Mouse (Mus musculus) granulocyte monocyte progenitor cell, adult 5-6 weeks (primary cell): Measurements from ENCODE around the gene Rasal1. TPM values are rescaled to one million over a fixed set of nuclear protein-coding genes. Genes with fewer than 3 reads are reported as not detected.

Experiments used
- ATAC-seq: replicated peaks from 2 replicates; pipeline ENCODE4 v1.8.0; 2016; ENCODE audit warnings: mild to moderate bottlenecking, moderate TSS enrichment, inconsistent platforms; ENCODE audit not compliant: poor library complexity, severe bottlenecking
- total RNA-seq, 2 experiments: library from RNA; stranded (forward) in 1 of 2; stranded (reverse) in 1 of 2; fragments of 200-712, 200-1000 nt in 1 of 2; fragments of >200 nt in 1 of 2; fragmentation: Nextera tagmentation in 1 of 2; gene quantifications; 2 replicates each; pipeline ENCODE4 v1.2.3; 2014 to 2017

Gene Rasal1
- total RNA-seq (2014; fragmentation: Nextera tagmentation): not detected in 2 replicates
- not detected in 2 replicates for total RNA-seq (2017)

DNA sequence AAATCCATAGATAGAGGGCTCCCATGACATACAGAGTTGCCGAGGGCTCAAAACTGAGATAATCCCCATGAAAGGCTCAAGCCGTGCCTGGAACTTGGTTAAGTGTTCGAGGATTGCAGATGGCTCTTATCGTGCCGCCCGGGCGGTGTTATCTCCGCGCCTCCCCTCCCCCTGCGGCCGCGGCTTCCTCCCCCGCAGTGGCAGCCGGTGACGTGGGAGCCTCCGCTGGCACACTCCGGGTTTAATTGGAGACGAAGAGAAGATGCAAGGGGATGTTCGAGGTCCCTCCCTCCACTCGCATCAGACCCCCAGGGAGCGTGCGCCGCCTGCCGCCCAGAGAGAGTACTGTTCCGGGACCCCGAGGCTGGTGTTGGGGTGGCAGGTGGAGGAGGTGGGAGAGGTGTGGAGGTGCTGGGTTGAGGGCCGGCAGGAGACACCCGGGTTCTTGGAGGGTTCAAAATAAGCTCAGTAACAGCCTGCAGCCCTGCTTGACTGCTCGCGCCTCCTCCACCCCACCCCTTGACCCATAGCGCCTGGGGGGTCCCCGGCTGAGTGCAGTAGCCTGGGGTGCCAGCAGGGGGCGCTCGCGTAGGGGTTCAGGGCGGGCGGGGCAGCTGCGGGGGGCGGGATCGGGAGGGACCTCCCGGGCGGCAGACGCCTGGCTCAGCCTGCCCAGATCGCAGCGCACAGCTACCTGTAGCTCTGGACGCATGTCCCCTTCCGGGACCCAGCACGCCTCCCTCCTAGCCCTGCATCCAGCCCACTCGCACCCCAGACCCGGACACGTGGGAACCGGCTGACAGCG is at the start of gene Rasal1:
Gene Rasal1 (plus strand): TSS at position 244 of the 805 bp plus-strand sequence.
- peak; percentile 69 for ATAC-seq

GRCm38 (mm10) chr5:120599625-120600024 is 49.0 kb upstream of the Rasal1 start:
- ATAC-seq: no peak

GRCm38 (mm10) chr5:120600946-120601668 is 47.5 kb upstream of the Rasal1 start:
- 0 out of 2 replicates have a peak, but pooled peaks have one; percentile 33 for ATAC-seq

- ATAC-seq: no peak
These were observed 46.4 kb upstream of the Rasal1 start for GRCm38 (mm10) chr5:120602210-120602609.

DNA sequence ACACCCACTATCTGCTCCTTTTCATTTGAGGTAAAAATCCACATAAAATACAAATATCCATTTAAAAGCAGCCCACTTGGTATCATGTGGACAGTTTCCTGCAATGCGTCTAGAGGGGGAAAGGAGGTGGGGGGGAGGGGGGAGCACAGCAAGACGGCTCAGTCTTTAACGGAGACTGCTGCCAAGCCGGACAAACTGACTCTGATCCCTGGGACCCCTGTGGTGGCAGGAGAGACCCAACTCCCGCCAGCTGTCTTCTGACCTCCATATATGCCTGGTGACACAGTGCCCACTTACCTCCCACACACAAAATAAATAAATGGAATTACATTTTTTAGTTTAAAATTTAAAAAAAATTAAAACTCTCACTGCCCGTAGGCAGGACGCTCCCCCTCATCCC is 45.1 kb upstream of the Rasal1 start:
- no peak for ATAC-seq

DNA sequence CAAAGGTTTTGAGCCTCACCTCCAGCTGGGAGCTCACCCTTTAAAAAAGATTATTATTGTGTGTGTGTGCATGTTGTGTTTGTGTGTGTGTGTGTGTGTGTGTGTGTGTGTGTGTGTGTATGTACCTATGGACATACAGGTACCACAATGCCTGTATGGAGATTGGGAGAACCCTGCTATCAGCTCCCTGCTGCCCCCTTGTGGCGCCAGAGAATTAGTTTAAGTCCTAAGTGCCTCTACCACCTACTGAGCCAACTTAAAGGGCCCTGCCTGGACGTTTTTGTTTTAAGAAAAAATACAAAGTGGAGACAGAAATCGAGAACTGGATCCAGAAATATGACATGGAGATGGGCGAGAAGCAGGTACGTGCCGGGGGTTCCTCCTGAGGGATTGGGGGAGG is 43.8 kb upstream of the Rasal1 start:
- peak; percentile 54 for ATAC-seq

DNA sequence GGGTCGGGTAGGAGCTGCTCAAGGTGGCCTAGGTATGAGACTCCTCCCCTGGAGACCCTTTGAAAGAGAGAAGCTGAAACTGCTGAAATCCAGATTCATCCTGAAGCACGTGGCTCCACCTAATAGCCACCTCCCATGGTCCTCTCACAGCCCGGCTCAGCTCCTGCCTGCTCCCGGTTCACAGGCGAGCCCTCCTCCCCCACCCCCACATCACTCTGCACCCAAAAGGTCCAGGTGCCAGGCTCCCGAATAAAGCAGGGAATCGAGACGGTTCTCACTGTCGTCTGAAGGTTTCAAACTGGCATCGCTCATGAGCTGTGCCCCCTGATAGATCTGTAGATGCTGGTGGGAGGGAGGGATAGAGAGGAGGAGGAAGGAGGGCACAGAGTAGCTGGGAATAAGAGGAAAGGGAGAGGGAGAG is 43.4 kb upstream of the Rasal1 start:
- no peak for ATAC-seq

DNA sequence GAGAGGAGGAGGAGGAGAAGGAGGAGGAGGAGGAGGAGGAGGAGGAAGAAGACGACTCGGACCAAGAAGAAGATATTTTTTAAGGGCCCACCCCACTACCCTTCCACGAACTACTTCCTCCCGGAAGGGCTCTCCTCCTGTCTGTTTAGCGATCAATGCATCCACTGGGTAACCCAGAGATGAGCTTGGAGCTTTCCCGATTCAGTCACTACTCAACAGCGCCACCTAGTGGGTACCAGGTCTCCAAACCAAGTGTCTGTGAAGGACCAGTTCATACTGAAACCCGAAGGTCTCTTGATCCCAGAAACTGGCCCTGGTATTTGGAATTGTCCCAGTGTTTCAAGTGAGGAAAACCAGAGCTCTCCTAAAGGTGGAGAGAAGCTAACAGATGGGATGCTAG is 42.9 kb upstream of the Rasal1 start:
- ATAC-seq: peak; percentile 85

DNA sequence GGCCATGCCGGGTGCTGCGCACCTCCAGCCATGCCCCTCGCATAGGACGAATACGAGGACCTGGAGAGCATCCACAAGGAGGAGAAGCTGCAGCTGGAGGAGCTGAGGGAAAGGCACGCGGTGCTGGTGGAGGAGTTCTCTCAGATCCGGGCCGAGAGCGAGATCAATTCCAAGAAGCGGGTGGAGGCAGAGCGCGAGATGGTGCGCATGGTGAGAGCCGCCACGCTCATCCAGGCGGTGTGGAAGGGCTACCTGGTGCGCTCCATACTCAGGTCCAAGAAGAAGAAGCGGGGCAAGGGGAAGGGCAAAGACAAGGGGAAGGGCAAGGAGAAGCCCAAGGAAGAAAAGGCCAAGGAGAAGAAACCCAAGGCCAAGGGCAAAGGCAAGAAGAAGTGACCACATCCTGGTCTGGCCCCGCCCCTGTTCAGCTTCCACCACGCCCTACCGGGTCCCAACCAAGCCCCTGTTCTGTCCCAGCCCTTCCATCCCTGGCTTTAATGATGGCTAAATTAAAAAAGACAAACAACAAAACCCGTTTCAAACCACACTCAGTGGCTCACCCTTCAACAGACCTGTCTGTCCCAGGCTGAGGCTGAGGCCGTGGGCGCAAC is 41.9 kb upstream of the Rasal1 start:
- ATAC-seq: no peak

- no peak for ATAC-seq
These were observed 41.3 kb upstream of the Rasal1 start for GRCm38 (mm10) chr5:120607335-120607734.

- ATAC-seq: no peak
These were observed 39.3 kb upstream of the Rasal1 start for GRCm38 (mm10) chr5:120609246-120609775.

GRCm38 (mm10) chr5:120610906-120611305 is 37.7 kb upstream of the Rasal1 start:
- ATAC-seq: no peak

GRCm38 (mm10) chr5:120611416-120611815 is 37.2 kb upstream of the Rasal1 start:
- no peak for ATAC-seq

- ATAC-seq: peak; percentile 77
These were observed 36.2 kb upstream of the Rasal1 start, which contains the start of the genes Rita1 and Ddx54 for GRCm38 (mm10) chr5:120612442-120612821. Gene Rita1 (minus strand): TSS chr5:120612589. Gene Ddx54 (plus strand): TSS chr5:120612739.

DNA sequence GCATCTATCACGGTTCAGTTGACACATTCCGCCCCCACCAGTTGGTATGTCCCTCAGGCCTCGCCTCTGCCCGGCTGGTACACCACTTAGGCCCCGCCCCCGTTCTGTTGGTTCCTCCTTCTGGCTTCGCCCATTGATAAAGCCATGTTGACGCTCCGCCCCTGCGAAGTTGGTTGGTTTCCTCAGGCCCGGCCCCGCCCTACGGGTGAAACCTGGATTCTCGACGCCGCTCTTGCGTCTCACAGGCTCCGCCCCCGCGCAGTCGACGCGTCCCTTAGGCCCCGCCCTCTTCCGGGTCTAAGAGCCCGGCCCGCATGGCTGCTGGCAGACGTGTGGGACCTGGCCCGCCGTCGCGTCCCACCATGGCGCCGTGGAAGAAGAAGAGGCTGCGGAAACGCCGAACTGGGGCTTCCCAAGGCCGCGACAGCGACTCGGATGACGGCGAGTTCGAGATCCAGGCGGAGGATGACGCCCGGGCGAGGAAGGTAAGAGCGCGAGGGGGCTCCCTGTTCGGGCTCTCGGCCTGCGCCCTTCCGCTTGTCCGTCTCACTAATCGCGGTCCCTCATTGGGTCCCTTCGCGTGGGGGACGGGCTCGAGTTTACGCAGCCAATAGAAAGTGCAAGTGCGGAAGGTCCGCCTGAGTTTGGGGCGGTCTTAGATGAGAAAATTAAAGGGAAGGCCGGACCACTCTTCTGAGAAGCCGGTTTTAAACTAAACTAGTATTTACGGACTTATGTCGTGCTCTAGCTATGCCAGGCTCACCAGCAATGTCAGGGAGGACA is 35.6 kb upstream of the Rasal1 start:
- ATAC-seq: peak; percentile 83

DNA sequence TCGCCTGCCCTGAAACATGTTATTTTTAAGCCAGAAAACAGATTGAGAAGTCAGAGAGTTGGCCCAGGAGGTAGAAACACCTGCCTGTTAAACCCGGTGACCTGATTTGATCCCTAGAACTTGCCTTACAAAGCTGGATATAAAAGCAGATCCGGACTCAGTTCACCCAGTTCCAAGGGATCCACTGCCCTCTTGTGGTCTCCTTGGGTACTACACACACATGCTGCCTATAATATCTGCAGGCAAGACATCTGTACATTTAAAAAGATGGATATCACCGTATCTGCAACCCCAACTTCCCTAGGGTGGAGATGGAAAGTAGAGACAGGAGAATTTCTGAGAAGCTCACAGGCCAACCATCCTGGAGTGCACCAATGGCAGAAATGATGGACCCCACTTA is 32.7 kb upstream of the Rasal1 start:
- ATAC-seq: no peak

DNA sequence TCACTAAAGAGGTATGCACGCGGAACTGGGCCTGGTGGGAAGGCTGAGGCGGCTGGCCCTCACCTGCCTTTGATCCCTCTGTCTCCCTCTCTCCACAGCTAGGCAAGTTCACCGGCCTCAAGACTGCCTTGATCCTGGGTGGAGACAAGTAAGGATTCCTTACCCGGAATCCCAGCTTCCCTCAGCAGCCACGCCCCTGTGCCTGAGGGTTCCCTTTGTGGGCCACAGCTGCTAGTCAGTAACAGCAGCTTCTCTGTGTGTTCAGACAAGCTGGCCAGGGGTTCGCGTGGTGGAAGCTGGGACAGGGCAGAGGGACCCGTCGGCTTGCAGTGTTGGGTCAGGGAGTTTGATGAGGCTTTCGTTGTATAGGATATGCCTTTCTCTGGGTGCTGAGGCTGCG is 29.8 kb upstream of the Rasal1 start:
- ATAC-seq: no peak

DNA sequence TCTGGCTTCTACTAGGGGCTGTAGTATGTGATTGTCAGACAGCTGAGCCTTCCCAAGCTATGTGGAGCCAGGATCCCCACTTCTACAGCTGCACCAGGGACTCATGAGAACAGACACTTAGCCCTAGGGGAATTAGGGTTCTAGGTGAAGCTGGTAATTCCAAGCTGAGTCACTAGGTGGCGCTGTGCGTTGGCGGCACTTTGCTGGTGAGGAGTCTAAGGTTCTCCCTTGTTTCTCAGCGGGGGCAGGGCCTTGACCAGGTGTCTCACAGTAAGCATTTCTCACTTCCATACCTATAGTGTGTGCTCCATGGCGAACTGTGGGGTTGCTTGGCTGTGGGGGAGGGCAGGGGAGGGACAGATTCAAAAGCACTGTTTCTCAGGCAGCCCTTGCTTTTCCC is 29.4 kb upstream of the Rasal1 start:
- no peak; the same call in 1 of the 2 replicates for ATAC-seq

DNA sequence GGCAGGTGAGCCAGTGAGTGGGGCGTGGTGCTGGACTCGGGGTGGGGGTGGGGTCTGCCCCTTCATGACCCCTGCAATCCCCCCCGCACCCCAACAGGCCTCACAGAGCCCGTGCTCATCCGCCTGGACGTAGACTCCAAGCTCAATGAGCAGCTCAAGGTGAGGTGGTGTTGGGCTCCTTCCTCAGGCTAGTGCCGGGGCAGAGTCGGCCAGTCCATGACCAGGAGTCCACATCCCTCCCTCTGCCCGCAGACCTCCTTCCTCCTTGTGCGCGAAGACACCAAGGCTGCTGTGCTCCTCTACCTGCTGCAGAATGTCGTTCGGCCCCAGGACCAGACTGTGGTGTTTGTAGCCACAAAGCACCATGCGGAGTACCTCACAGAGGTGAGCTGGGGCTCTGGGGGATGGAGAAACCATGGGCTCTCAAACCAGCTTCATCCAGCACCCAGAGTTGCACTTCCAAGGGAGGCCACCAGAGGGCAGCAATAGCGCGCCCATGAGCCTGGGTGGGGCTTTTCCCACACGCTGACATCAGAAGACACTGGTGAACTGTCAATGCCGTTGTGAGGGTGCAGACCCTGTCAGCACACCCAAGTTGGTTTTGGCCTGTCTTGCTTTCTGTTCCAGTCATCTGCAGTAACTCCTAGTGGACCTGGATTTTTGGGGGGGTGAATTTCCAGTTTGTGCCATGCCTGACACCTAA is 28.1 kb upstream of the Rasal1 start:
- ATAC-seq: peak; percentile 80
